Mouse (Mus musculus) G1E (cell line): ENCODE results near the gene Ick. TPM values are rescaled to one million over a fixed set of nuclear protein-coding genes. Genes with fewer than 3 reads are reported as not detected.
A peak's percentile ranks its signal among the peaks of the same experiment; 100 is the strongest.
"Not testable (repeated sequence)": the region's sequence is repeated elsewhere in the genome, so short reads cannot be mapped to it uniquely, and the experiment has no call there.

Source experiments
- ATAC-seq: 2 replicates; pipeline ENCODE4 v1.8.0; 2016; ENCODE audit warnings: mild to moderate bottlenecking; ENCODE audit not compliant: insufficient number of reproducible peaks, poor library complexity, low FRiP score, severe bottlenecking; ENCODE audit errors: extremely low read depth
- DNase-seq: peaks from one replicate; pipeline ENCODE4 v3.0.0; 2012; ENCODE audit warnings: low spot score
- H3K27me3 ChIP-seq: 2 replicates; pipeline ENCODE4 v1.6.1; 2012; ENCODE audit warnings: mild to moderate bottlenecking, low read length, inconsistent platforms; ENCODE audit not compliant: insufficient read depth
- H3K36me3 ChIP-seq: replicated peaks from 2 replicates; pipeline ENCODE3; 2012; ENCODE audit warnings: mild to moderate bottlenecking, inconsistent platforms
- H3K4me1 ChIP-seq: 2 replicates; pipeline ENCODE4 v1.6.1; 2012; ENCODE audit warnings: low read depth, low read length, inconsistent platforms, mixed read lengths; ENCODE audit not compliant: insufficient read depth
- H3K4me3 ChIP-seq: 2 replicates; pipeline ENCODE4 v1.5.1; 2012; ENCODE audit warnings: low read depth, mild to moderate bottlenecking, inconsistent platforms, low read length, moderate library complexity, mixed read lengths
- H3K9me3 ChIP-seq: replicated peaks from 2 replicates; pipeline ENCODE4 v1.6.1; 2012; ENCODE audit warnings: inconsistent platforms
- CTCF ChIP-seq: IDR thresholded peaks from 2 replicates; pipeline ENCODE4 v1.5.1; 2012; ENCODE audit warnings: low read depth, low read length, inconsistent platforms, mixed read lengths
- GATA1 ChIP-seq: IDR thresholded peaks from 2 replicates; pipeline ENCODE4 v1.6.1; 2012; ENCODE audit warnings: borderline replicate concordance, low read length, inconsistent platforms, mixed read lengths
- GATA2 ChIP-seq: IDR thresholded peaks from 2 replicates; pipeline ENCODE4 v1.6.1; 2012; ENCODE audit warnings: low read depth, low read length, inconsistent platforms, borderline replicate concordance
- POLR2AphosphoS5 ChIP-seq: IDR thresholded peaks from 2 replicates; pipeline ENCODE4 v1.6.1; 2012; ENCODE audit warnings: low read depth, low read length, inconsistent platforms; ENCODE audit not compliant: insufficient replicate concordance
- TAL1 ChIP-seq: conservative IDR thresholded peaks from 2 replicates; pipeline ENCODE4 v1.6.1; 2012; ENCODE audit warnings: low read depth, low read length, inconsistent platforms, mixed read lengths
- polyA plus RNA-seq: library from polyadenylated mRNA; stranded (reverse); fragments of >175 nt; gene quantifications from 2 replicates; pipeline ENCODE4 v1.2.3, GENCODE M21; 2012
- total RNA-seq, 2 experiments: library from RNA; stranded (forward) in 1 of 2; stranded (reverse) in 1 of 2; fragments of 200-1000 nt in 1 of 2; fragments of >200 nt in 1 of 2; fragmentation: Nextera tagmentation in 1 of 2; gene quantifications; 2 replicates each; pipeline ENCODE4 v1.2.3; 2014 to 2017

Gene Ick
- total RNA-seq (2014; fragmentation: Nextera tagmentation): 49.2 and 59.1 TPM in 2 replicates
- total RNA-seq (2017): 14.9 and 17.1 TPM in 2 replicates
- 18.8 and 20.5 TPM in 2 replicates for polyA plus RNA-seq

- no peak for TF ChIP-seq TAL1
- no peak for TF ChIP-seq POLR2AphosphoS5
- TF ChIP-seq GATA2: no peak
- no peak for TF ChIP-seq CTCF
- no peak for TF ChIP-seq GATA1
- peak; percentile 80 for DNase-seq
- H3K27me3 ChIP-seq: no peaks in the 10 kb centered on the region
- H3K9me3 ChIP-seq: no peaks in the 10 kb centered on the region
- peaks cover 58% of the 10 kb centered on the region for H3K4me1 ChIP-seq
- ATAC-seq: peak; percentile 74
- peaks cover 16% of the 10 kb centered on the region for H3K36me3 ChIP-seq
- H3K4me3 ChIP-seq: peak within 1 kb of the TSS; percentile 96
These were observed at the start of gene Ick, which contains the start of gene Fbxo9 for GRCm38 (mm10) chr9:78108796-78109239. Gene Ick (plus strand): TSS chr9:78109192. Gene Fbxo9 (minus strand): TSS chr9:78109065.

GRCm38 (mm10) chr9:78059525-78060120 is 49.4 kb upstream of the Ick start:
- H3K4me1 ChIP-seq: peaks cover 4% of the 10 kb centered on the region; the same call in 1 of the 2 replicates
- no peak overlapping the region for H3K4me3 ChIP-seq
- TF ChIP-seq GATA1 (no peak), TAL1 (no peak), POLR2AphosphoS5 (no peak), GATA2 (no peak), CTCF (no peak)
- H3K9me3 ChIP-seq: no peaks in the 10 kb centered on the region
- ATAC-seq: no peak
- no peaks in the 10 kb centered on the region for H3K36me3 ChIP-seq
- peaks cover 27% of the 10 kb centered on the region for H3K27me3 ChIP-seq
- DNase-seq: no peak

GRCm38 (mm10) chr9:78062392-78062791 is 46.6 kb upstream of the Ick start:
- H3K36me3 ChIP-seq: no peaks in the 10 kb centered on the region
- H3K27me3 ChIP-seq: peaks cover 29% of the 10 kb centered on the region
- H3K9me3 ChIP-seq: no peaks in the 10 kb centered on the region
- DNase-seq: no peak
- H3K4me3 ChIP-seq: no peak overlapping the region
- TF ChIP-seq GATA1 (no peak), GATA2 (no peak), TAL1 (no peak), POLR2AphosphoS5 (no peak), CTCF (no peak)
- no peak for ATAC-seq
- peaks cover 4% of the 10 kb centered on the region; the same call in 1 of the 2 replicates for H3K4me1 ChIP-seq

GRCm38 (mm10) chr9:78064121-78064520 is 44.9 kb upstream of the Ick start:
- H3K36me3 ChIP-seq: no peaks in the 10 kb centered on the region
- peaks cover 31% of the 10 kb centered on the region for H3K27me3 ChIP-seq
- H3K4me1 ChIP-seq: peaks cover 4% of the 10 kb centered on the region; the same call in 1 of the 2 replicates
- no peaks in the 10 kb centered on the region for H3K9me3 ChIP-seq
- TF ChIP-seq CTCF: no peak
- TF ChIP-seq GATA2: no peak
- TF ChIP-seq GATA1: no peak
- no peak for TF ChIP-seq TAL1
- TF ChIP-seq POLR2AphosphoS5: no peak
- ATAC-seq (no peak), DNase-seq (no peak)
- H3K4me3 ChIP-seq: no peak overlapping the region

- Histone ChIP-seq H3K27me3 (peaks cover 22% of the 10 kb centered on the region), H3K4me1 (0 out of 2 replicates have a peak, but pooled peaks cover 6% of the 10 kb centered on the region), H3K9me3 (no peaks in the 10 kb centered on the region), H3K36me3 (no peaks in the 10 kb centered on the region), H3K4me3 (no peak overlapping the region)
- TF ChIP-seq POLR2AphosphoS5: no peak
- TF ChIP-seq TAL1: no peak
- no peak for TF ChIP-seq GATA2
- TF ChIP-seq CTCF: no peak
- TF ChIP-seq GATA1: no peak
- ATAC-seq (no peak), DNase-seq (no peak)
These were observed 38.5 kb upstream of the Ick start for GRCm38 (mm10) chr9:78070496-78070895.

GRCm38 (mm10) chr9:78071626-78072025 is 37.4 kb upstream of the Ick start:
- H3K9me3 ChIP-seq: no peaks in the 10 kb centered on the region
- H3K36me3 ChIP-seq: no peaks in the 10 kb centered on the region
- H3K4me1 ChIP-seq: 0 out of 2 replicates have a peak, but pooled peaks cover 6% of the 10 kb centered on the region
- no peak for TF ChIP-seq GATA1
- no peak for TF ChIP-seq POLR2AphosphoS5
- no peak for TF ChIP-seq CTCF
- TF ChIP-seq TAL1: no peak
- no peak for TF ChIP-seq GATA2
- H3K27me3 ChIP-seq: peaks cover 22% of the 10 kb centered on the region
- H3K4me3 ChIP-seq: no peak overlapping the region
- DNase-seq (no peak), ATAC-seq (peak; percentile 15)

- peaks cover 22% of the 10 kb centered on the region for H3K27me3 ChIP-seq
- not testable (repeated sequence) for H3K4me3 ChIP-seq, H3K9me3 ChIP-seq, H3K4me1 ChIP-seq, DNase-seq, H3K36me3 ChIP-seq, ATAC-seq
These were observed 35.7 kb upstream of the Ick start for GRCm38 (mm10) chr9:78073291-78073690.
